Mouse (Mus musculus): ENCODE data around the gene Arih2.
A peak's percentile ranks its signal among the peaks of the same experiment; 100 is the strongest.
"Not testable (repeated sequence)": the region's sequence is repeated elsewhere in the genome, so short reads cannot be mapped to it uniquely, and the experiment has no call there.

Gene Arih2

DNA sequence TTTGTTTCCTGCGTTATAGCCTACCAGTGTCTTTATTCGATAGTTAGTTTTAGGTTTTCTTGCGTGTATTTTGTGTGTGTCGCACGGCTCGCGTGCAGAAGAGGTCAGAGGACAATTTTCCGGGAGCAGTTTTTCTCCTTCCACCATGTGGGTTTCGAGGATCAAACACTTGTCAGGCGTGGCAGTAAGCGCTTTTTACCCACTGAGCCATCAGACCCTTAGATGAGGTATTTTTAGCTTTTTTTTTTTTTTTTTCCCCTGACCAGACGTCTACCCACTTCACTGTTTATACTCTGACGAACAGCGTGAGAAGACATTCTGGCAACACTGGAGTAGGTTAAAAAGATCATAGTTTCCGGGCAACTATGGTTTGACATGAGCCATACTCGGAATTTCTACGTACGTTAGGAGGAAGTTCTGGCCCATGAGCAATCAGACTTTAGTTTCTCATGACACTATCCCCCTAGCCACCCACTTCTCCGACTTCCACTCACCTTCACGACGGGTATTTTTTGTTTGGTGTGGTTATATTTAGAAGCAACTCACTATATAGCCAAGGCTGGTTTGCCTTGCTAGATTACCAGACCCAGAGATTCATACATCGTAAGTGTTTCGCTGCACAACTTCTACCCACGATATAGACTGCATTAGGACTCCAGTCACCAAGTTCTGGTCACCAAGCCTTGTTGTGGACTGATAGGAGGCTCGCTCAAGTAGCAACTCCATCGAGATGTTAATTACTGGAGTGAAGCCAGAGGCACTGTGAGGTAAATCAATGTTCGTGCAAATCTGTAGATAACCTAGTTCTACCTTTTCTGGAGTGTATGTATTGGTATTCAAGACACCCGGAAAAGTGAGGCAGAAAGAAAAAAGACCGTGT lies 615 bp upstream of the Arih2 start:
- no peak for DNase-seq

DNA sequence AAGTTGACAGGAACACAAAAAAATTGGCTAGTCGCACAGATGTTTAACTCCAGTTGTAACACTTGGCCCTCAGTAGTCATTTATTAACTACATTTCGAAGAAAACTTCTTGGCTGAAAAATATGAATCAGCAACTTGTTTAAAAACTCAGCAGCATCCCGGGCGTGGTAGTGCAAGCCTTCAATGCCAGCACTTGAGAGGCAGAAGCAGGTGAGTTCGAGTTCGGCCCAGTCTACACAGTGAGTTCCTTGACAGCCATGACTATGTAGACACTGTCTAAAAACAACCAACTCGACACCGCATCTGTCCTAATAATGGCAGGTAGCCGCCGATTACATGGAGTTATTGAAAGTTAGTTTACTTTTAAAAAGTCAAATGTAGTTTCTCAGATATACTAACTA lies 1.0 kb downstream of the Arih2 start:
- no peak for DNase-seq

DNA sequence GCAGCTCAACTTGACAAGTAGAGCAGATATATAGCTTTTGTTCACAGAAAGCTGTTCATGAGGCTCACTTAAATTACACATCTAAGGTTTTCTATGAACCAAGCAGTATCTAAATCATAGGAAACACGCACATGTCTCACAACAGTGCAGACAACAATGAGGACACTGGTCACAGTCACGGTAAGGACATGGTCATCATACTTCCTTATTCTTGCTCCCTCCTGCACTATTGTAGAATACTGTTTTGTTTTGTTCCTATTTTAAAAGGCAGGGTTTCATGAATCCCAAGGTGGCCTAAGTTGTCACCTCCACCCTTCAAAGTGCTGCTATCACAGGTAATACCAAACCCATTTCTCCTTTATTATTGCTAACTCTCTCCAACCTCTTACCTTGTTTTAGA lies 9.4 kb downstream of the Arih2 start:
- DNase-seq, result no peak

GRCm38 (mm10) chr9:108635415-108635814 lies 13.8 kb downstream of the Arih2 start:
- no peak for DNase-seq

GRCm38 (mm10) chr9:108633846-108634245 lies 15.3 kb downstream of the Arih2 start:
- no peak for DNase-seq

GRCm38 (mm10) chr9:108632375-108632774 lies 16.8 kb downstream of the Arih2 start:
- no peak for DNase-seq

GRCm38 (mm10) chr9:108631631-108632256 lies 17.4 kb downstream of the Arih2 start:
- DNase-seq, result no peak

DNA sequence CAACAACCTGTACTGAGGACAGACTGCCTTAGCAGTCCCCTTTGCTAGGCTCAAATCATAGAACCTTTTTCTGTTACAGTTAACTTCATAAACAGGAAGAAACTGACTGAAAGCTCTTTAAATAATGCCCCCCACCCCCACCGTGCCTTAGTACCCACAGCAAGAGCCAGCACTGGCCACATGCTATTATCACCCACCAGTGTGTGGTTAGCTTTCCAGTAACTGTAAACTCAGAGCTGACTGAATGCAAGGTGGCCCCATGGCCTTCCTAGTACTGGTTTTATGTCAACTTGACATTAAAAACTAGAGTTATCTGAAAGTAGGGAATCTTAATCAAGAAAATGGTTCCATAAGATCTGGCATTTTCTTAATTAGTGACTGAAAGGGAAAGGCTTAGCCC lies 18.5 kb downstream of the Arih2 start:
- DNase-seq, result no peak

- no peak for DNase-seq
Measured at GRCm38 (mm10) chr9:108628141-108628540, 21.0 kb downstream of the Arih2 start.

DNA sequence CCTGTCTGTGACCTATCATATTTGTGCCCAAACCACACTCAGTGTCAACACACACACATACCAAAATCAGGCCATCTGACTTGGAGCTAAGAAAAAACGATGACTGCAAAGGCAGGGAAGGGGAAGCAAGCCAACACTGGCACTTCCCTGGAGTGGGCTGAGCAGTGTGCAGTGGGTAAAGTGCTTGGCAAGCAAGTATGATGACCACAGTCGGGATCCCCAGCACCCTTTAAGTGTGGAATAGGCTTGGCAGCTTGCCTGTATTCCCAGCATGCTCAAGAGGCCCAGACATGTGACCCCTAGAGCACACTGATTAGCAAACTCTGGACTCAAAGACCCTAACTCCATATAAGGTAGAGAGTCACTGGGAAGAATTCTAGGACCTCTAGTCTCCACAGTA lies 22.7 kb downstream of the Arih2 start:
- DNase-seq, result no peak

DNA sequence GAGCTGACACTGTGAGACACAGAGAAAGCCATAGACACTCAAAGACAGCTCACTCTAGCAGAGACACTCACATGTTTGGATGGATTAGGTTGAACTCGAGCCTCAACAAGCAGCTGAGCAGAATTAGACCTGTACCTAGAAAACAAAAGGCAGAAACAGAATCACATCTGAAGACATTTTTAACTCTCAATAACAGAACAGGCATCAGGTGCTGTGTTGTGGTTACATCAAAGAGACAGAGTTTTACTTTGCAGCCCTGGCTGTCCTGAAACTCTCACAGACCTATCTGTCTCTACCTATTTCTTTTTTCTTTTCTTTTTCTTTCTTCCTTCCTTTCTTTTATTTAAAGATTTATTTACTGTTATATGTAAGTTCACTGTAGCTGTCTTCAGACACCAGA lies 31.9 kb downstream of the Arih2 start:
- no peak for DNase-seq

DNA sequence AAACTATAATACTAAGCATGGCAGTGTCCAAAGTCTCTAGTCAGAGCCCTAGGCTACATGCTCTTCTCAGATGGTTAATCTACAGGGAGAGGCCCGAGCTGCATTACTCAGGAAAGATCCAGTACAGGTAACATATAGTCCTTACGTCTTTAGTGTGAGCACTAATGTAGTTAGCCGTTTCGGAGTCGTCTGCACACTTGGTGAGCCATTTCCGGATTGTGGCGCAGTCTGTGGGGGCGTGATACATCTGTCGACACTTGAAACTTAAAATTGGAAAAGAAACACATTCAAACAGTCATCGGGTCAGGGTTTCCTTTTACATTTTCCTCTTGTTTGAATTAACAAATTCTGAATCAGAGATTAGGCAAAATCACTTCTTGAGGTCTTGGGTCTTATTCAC lies 37.7 kb downstream of the Arih2 start:
- no peak for DNase-seq

DNA sequence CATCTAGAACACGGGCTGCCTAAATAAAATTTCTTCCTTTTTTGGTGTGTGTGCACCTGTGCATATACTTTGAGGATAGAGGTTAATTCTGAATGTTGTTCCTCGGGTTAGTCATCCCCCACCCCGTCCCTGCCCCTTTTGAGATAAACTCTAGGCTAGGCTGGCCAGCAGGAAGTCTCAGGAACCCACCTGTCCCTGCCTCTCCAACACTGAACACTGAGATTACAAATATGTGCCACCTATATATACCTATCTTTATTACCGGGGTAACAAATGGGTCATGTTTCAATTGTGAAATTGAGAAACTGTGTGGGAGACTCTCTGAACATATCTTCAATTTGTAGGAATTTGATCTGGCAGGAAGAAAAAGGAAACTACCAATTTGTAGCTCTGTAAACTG lies 40.3 kb downstream of the Arih2 start:
- no peak for DNase-seq

GRCm38 (mm10) chr9:108607929-108608328 lies 41.3 kb downstream of the Arih2 start:
- not testable (repeated sequence) for DNase-seq

DNA sequence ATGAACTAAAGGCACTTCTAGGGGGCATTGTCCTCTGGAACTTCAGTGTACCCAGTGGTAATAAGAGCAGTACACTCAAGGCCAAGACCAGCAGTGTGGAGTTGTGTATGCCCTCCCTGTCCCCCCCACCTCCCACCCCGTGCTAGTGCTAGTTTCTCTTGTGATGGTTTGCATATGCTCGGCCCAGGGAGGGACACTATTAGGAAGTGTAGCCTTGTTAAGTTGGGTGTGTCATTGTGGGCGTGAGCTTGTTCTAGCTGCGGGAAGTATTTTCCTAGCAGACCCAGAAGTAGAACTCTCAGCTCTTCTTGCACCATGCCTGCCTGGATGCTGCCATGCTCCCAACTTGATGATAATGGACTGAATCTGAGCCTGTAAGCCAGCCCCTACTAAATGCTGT lies 47.2 kb downstream of the Arih2 start:
- DNase-seq, result no peak

DNA sequence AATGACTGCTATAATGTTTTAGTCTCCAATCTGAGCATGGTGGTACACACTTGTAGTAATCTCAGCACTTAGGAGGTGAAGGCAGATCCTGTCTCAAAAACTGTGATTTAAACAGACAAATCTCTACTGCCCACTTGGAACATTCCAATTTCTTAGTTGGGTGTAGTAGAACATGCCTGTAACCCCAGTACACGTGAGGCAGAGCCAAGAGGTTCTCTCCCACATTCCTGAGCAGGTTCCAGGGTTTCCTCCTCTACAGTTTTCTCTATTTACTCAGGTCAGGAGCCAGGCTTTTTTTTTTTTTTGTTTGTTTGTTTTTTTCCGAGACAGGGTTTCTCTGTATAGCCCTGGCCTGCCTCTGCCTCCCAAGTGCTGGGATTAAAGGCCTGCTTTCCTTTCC lies 49.2 kb downstream of the Arih2 start:
- no peak for DNase-seq

- DNase-seq, result no peak
Measured at GRCm38 (mm10) chr9:108599021-108599566, 50.1 kb downstream of the Arih2 start.

DNA sequence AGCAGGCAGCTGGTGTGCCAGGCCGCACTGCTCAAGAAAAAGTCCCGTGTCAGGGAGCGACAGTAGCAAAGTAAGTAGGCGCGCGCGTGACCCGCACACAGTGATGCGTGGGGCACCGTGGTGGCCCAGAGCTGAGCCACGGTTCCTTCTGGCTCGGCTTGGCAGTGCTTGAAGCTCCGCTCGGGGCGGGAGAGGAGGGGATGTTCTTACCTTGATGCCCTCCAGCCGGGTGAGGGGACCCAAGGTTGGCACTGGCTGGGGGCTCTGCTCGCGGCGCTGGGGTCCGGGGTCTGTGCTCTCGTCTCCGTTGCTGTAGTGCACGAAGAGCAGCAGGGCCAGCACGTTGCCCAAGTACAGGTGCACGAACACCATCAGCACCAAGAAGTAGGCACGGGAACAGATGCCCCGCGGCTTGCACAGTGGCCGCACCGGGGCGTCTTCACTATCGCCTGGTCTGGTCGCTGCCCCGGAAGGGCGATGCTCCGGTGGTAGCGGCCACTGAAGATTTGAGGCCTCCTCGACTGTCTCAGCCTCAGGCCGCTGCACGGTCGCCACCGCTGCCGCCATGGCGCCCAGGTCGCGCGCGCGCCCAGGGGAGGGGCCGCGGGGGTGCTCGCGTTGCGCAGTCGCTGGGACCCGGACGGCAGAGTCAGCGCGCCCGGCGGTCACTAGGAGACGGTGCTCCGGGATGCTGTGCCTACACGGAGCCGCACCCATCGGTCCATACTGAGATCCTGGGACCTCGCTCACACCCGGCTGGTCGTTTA lies 52.0 kb downstream of the Arih2 start, which contains the start of gene P4htm:
Gene P4htm, minus strand, starts transcription at position 670 of the 767 bp plus-strand sequence.
- peak; percentile 26 to 64 for DNase-seq

DNA sequence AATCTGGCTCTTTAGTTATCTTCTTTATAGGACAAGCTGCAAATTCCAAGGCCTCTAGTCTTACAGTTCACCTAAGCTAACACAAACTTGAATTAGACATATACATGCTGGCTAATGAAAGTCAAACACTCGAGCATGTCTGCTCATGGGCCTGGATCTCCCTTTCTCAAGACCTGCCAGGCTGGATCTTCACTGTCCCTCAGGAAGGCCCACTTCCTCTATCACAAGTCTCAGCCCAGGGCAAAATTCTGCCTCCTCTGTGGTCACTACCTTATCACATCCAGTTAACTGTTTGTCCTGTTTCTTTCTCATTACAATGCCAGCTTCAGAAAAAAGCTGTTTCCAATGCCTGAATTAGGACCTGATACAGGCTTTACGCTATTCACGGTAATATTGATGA lies 54.8 kb downstream of the Arih2 start:
- no peak for DNase-seq

DNA sequence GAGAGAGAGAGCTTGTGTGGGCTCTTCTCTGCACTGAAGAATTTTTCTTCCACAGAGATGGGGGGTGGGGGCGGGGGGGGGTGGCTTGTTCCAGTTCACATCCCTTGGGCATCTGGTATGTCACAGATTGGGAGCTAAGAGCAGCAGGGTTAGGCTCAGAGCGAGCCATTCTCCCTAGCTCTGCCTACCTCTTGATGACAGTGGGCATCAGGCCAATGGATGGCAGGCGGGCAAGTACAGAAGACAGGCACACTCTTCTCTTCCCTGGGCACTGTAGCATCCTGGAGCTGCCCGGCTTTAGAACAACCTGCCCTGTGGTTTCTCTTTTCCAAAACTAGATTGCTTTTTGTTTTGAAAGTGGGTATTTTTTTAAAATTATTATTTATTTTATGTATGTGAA lies 57.7 kb downstream of the Arih2 start:
- no peak for DNase-seq

GRCm38 (mm10) chr9:108589229-108589628 lies 60.0 kb downstream of the Arih2 start:
- no peak for DNase-seq

- no peak for DNase-seq
Measured at GRCm38 (mm10) chr9:108587571-108588180, 61.5 kb downstream of the Arih2 start.

DNA sequence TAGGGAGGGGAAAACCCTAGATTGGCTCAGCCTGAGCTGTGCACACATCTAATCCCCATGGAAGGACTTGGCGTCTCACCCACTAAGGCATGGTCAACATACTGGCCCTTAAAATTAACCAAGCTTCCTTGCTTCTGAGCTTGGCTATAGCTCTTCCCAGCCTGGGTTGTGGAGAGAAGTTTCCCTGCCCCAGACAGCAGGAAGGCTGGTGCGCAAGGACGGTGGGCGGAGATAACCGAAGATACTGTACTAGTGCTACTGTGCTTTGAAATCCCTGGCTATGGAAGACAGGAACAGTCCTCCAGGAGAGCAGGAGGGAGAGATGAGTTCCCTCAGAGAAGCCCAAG lies 69.9 kb downstream of the Arih2 start:
- no peak for DNase-seq

All from spleen, adult 18-20 months (tissue).